Comparison of ENCODE assay signal across 20 mouse cellular contexts in the genomic region with DNA sequence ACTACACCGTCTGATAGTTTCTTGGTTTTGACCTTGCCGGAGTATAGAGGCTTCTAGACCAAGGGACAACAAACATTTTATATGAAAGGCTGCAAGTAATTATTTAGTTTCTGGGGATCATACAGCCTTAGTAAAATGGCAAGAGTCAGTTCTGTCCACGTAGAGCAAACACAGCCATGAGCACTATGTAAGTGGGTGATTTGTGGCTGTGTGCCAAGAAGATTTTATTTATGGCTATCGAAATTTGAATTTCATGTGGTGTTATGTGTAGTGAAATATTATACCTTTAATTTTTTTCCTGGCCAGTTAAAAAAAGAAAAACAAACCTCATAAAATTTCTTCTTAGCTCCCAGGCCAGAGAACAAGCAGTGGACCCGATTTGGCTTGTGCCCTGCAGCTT. TPM values are rescaled to one million over a fixed set of nuclear protein-coding genes. Genes with fewer than 3 reads are reported as not detected.
DNase-seq lines count a peak whose midpoint lies in the region; ATAC-seq and TF ChIP-seq lines count a peak whose summit lies in the region.
"Had no signal": no experiment of that assay in that cellular context is flagged by ENCODE, and none has a peak within 500 bp of the region (broad histone marks: within the 10 kb centered on the region; RNA-seq: fewer than 3 reads in every experiment).

No protein-coding gene starts in this region.

- peaks cover 41% of the 10 kb centered on the region for H3K4me1 ChIP-seq in embryonic facial prominence, embryonic 14.5 days (ENCODE audit: control insufficient read depth, insufficient read depth, low read length)
- 0 out of 2 replicates have a peak, but pooled peaks cover 4% of the 10 kb centered on the region for H3K4me1 ChIP-seq in forebrain, postnatal 0 days (ENCODE audit: insufficient read depth)

- no peak for ATAC-seq in embryonic facial prominence, embryonic 14.5 days (ENCODE audit: low read depth)
- ATAC-seq in forebrain, postnatal 0 days = no peak
- ATAC-seq: forebrain, embryonic 16.5 days had no signal

- no peak for TF ChIP-seq CTCF in forebrain, postnatal 0 days (IDR thresholded peaks at IDR 0.05; ENCODE audit: low read depth)

- WGBS in embryonic facial prominence, embryonic 14.5 days = 56% methylated on average over 5 of the region's 5 CpGs
- WGBS in forebrain, postnatal 0 days = 86% methylated on average over 5 of the region's 5 CpGs

- no peak overlapping the region for H3K4me2 ChIP-seq in embryonic facial prominence, embryonic 14.5 days (ENCODE audit: low read depth, low read length)
- H3K4me2 ChIP-seq in forebrain, postnatal 0 days (ENCODE audit: low read depth) = no peak overlapping the region
- H3K4me2 ChIP-seq: forebrain, embryonic 12.5 days; heart, embryonic 13.5 days; hindbrain, embryonic 15.5 days had no signal

- H3K36me3 ChIP-seq in embryonic facial prominence, embryonic 14.5 days (ENCODE audit: control insufficient read depth, insufficient read depth, low read length) = no peaks in the 10 kb centered on the region
- no peaks in the 10 kb centered on the region for H3K36me3 ChIP-seq in forebrain, postnatal 0 days (ENCODE audit: insufficient read depth)
- H3K36me3 ChIP-seq: forebrain, embryonic 12.5 days; heart, embryonic 13.5 days; hindbrain, embryonic 15.5 days had no signal

- intact Hi-C loops in left cerebral cortex, postnatal 14 days (cut with DNase I) = no loop called here
- intact Hi-C loops in gastrocnemius, postnatal 36 days (cut with DNase I) = no loop called here

- H3K4me3 ChIP-seq in embryonic facial prominence, embryonic 14.5 days (ENCODE audit: low read depth, low read length) = no peak overlapping the region
- H3K4me3 ChIP-seq in forebrain, postnatal 0 days (ENCODE audit: low read depth, low read length) = no peak overlapping the region
- H3K4me3 ChIP-seq: forebrain, embryonic 12.5 days; heart, embryonic 13.5 days; hindbrain, embryonic 15.5 days had no signal

- no peaks in the 10 kb centered on the region for H3K9me3 ChIP-seq in embryonic facial prominence, embryonic 14.5 days (ENCODE audit: control insufficient read depth, low read length)
- no peaks in the 10 kb centered on the region for H3K9me3 ChIP-seq in forebrain, postnatal 0 days (ENCODE audit: low read length)
- H3K9me3 ChIP-seq: forebrain, embryonic 12.5 days; heart, embryonic 13.5 days; hindbrain, embryonic 15.5 days had no signal

- H3K9ac ChIP-seq in embryonic facial prominence, embryonic 14.5 days (ENCODE audit: low read depth, low read length) = no peak overlapping the region
- no peak overlapping the region for H3K9ac ChIP-seq in forebrain, postnatal 0 days
- H3K9ac ChIP-seq: forebrain, embryonic 12.5 days; heart, embryonic 13.5 days; hindbrain, embryonic 15.5 days had no signal

- no peaks in the 10 kb centered on the region for H3K27me3 ChIP-seq in embryonic facial prominence, embryonic 14.5 days (replicated peaks; ENCODE audit: control insufficient read depth, insufficient read depth, low read length)
- no peaks in the 10 kb centered on the region for H3K27me3 ChIP-seq in forebrain, postnatal 0 days (ENCODE audit: insufficient read depth, low read length)
- H3K27me3 ChIP-seq: heart, embryonic 13.5 days had no signal

- peak; percentile 23 to 63 for DNase-seq in left cerebral cortex, postnatal 14 days (ENCODE audit: low spot score in 2 of 2)
- no peak for DNase-seq in left cerebral cortex, adult 11 months (ENCODE audit: low spot score)
- DNase-seq in NIH3T3 (ENCODE audit: low read depth) = peak; percentile 77
- DNase-seq in embryonic facial prominence, embryonic 14.5 days (ENCODE audit: low spot score) = no peak
- DNase-seq in gastrocnemius, postnatal 36 days = no peak
- DNase-seq in forebrain, postnatal 0 days = no peak
- DNase-seq: adrenal gland, adult 8-10 months; adrenal gland, postnatal 36 days; cerebellum, adult 11 months; cerebellum, adult 8-10 months; cerebellum, postnatal 14 days; embryo, embryonic 11 days; gastrocnemius, postnatal 14 days; heart, postnatal 36 days had no signal

- H3K27ac ChIP-seq in embryonic facial prominence, embryonic 14.5 days (replicated peaks; ENCODE audit: low read depth, low read length) = peak overlapping the region; percentile 63; the same call in 1 of the 2 replicates
- no peak overlapping the region for H3K27ac ChIP-seq in forebrain, postnatal 0 days (ENCODE audit: low read depth, low read length)
- H3K27ac ChIP-seq: forebrain, embryonic 12.5 days; heart, embryonic 13.5 days; hindbrain, embryonic 15.5 days had no signal

RNA-seq across cellular contexts. Expression of gene Slit3, which starts 33.4 kb away (rescaled TPM):
- total RNA-seq in left cerebral cortex, postnatal 14 days (2021) = 10 to 100 TPM; 58.3 to 58.6 TPM
- 23.3 and 24.1 TPM in 2 replicates for polyA plus RNA-seq in embryonic facial prominence, embryonic 14.5 days (2014; fragmentation: Nextera tagmentation; extraction: Ambion mirVana)
- total RNA-seq in gastrocnemius, postnatal 36 days (2021) = 1 to 10 TPM; 9.3 to 9.8 TPM
- total RNA-seq in forebrain, postnatal 0 days (2014; rRNA removed) = 5.7 and 15.0 TPM in 2 replicates
- polyA plus RNA-seq in forebrain, postnatal 0 days (2015; fragmentation: Nextera tagmentation; extraction: Ambion mirVana) = 1.9 and 5.6 TPM in 2 replicates
- total RNA-seq: common myeloid progenitor, adult 5-6 weeks; granulocyte monocyte progenitor cell, adult 5-6 weeks had no signal

Comparison
In these comparisons a context has a peak if more than half of its experiments do, and no peak if none do; other contexts are left out.
1. DNase-seq: peak in left cerebral cortex, postnatal 14 days (2 of 2) and NIH3T3 (single experiment); none in left cerebral cortex, adult 11 months (single experiment), embryonic facial prominence, embryonic 14.5 days (single experiment), gastrocnemius, postnatal 36 days (0 of 2) and forebrain, postnatal 0 days (single experiment).